Mouse (Mus musculus) megakaryocyte, embryonic 14.5 days (primary cell): Measurements from ENCODE around the gene Ppt1. TPM values are rescaled to one million over a fixed set of nuclear protein-coding genes. Genes with fewer than 3 reads are reported as not detected.
A peak's percentile ranks its signal among the peaks of the same experiment; 100 is the strongest.

Experiments used
- H3K27me3 ChIP-seq: replicated peaks from 2 replicates; pipeline ENCODE3; 2012; ENCODE audit warnings: inconsistent platforms
- H3K36me3 ChIP-seq: replicated peaks from 2 replicates; pipeline ENCODE3; 2012; ENCODE audit warnings: low read length, inconsistent platforms, mixed read lengths
- H3K4me1 ChIP-seq: 2 replicates; pipeline ENCODE4 v1.6.1; 2012; ENCODE audit warnings: inconsistent platforms
- H3K4me3 ChIP-seq: replicated peaks from 2 replicates; pipeline ENCODE3; 2012; ENCODE audit warnings: moderate library complexity, mild to moderate bottlenecking, inconsistent platforms
- H3K9me3 ChIP-seq: 2 replicates; pipeline ENCODE4 v1.6.1; 2012; ENCODE audit warnings: inconsistent platforms
- FLI1 ChIP-seq: IDR thresholded peaks from 2 replicates; pipeline ENCODE4 v1.6.1; 2012; ENCODE audit warnings: low read length, inconsistent platforms, mixed read lengths
- GATA1 ChIP-seq: IDR thresholded peaks from 3 replicates; pipeline ENCODE4 v1.6.1; 2012; ENCODE audit warnings: mixed read lengths, low read length, inconsistent platforms, borderline replicate concordance
- polyA plus RNA-seq: library from polyadenylated mRNA; stranded (reverse); fragments of >175 nt; gene quantifications from 2 replicates; pipeline ENCODE4 v1.2.3, GENCODE M21; 2012; ENCODE audit warnings: low replicate concordance; ENCODE audit not compliant: insufficient read depth

The Ppt1 gene
- polyA plus RNA-seq, 1 experiment = 4.9 TPM

- Histone ChIP-seq H3K4me3 (peak overlapping the region; percentile 92), H3K4me1 (peaks cover 63% of the 10 kb centered on the region), H3K27me3 (no peaks in the 10 kb centered on the region), H3K9me3 (no peaks in the 10 kb centered on the region), H3K36me3 (peaks cover 39% of the 10 kb centered on the region)
- no peak for TF ChIP-seq FLI1
Observed at GRCm38 (mm10) chr4:122884051-122884450, 48.0 kb downstream of the Ppt1 start.

- no peak for TF ChIP-seq FLI1
- no peak for TF ChIP-seq GATA1
- peak overlapping the region; percentile 92 for H3K4me3 ChIP-seq
- H3K36me3 ChIP-seq = peaks cover 36% of the 10 kb centered on the region
- H3K9me3 ChIP-seq = no peaks in the 10 kb centered on the region
- peaks cover 67% of the 10 kb centered on the region for H3K4me1 ChIP-seq
- no peaks in the 10 kb centered on the region for H3K27me3 ChIP-seq
Observed at GRCm38 (mm10) chr4:122884481-122885340, 48.7 kb downstream of the Ppt1 start.

- no peaks in the 10 kb centered on the region for H3K9me3 ChIP-seq
- peaks cover 27% of the 10 kb centered on the region for H3K36me3 ChIP-seq
- TF ChIP-seq GATA1 = no peak
- TF ChIP-seq FLI1 = peak; percentile 98
- no peaks in the 10 kb centered on the region for H3K27me3 ChIP-seq
- H3K4me1 ChIP-seq = peaks cover 69% of the 10 kb centered on the region
- H3K4me3 ChIP-seq = peak within 1 kb of the TSS; percentile 92
Observed at GRCm38 (mm10) chr4:122885768-122886578, 49.9 kb downstream of the Ppt1 start, which contains the start of gene Cap1. TSS of gene Cap1 (minus strand) at chr4:122886056.

- Histone ChIP-seq H3K9me3 (no peaks in the 10 kb centered on the region), H3K4me1 (peaks cover 69% of the 10 kb centered on the region), H3K36me3 (peaks cover 21% of the 10 kb centered on the region), H3K4me3 (peak overlapping the region; percentile 92), H3K27me3 (no peaks in the 10 kb centered on the region)
- no peak for TF ChIP-seq FLI1
- no peak for TF ChIP-seq GATA1
Observed at GRCm38 (mm10) chr4:122886579-122887254, 50.7 kb downstream of the Ppt1 start.

- no peak for TF ChIP-seq FLI1
- TF ChIP-seq GATA1 = no peak
- H3K4me3 ChIP-seq = peak overlapping the region; percentile 92
Observed at GRCm38 (mm10) chr4:122887336-122887735, 51.3 kb downstream of the Ppt1 start.

GRCm38 (mm10) chr4:122890881-122891481 lies 54.9 kb downstream of the Ppt1 start:
- TF ChIP-seq GATA1 (no peak; the same call in 2 of the 3 replicates), FLI1 (no peak)
- Histone ChIP-seq H3K36me3 (peaks cover 7% of the 10 kb centered on the region), H3K9me3 (0 out of 2 replicates have a peak, but pooled peaks cover 9% of the 10 kb centered on the region), H3K4me3 (peak overlapping the region; percentile 80), H3K27me3 (no peaks in the 10 kb centered on the region), H3K4me1 (peaks cover 96% of the 10 kb centered on the region)

More at GRCm38 (mm10) chr4:122887336-122887735, 51.3 kb downstream of the Ppt1 start:
- Histone ChIP-seq H3K27me3 (no peaks in the 10 kb centered on the region), H3K4me1 (peaks cover 69% of the 10 kb centered on the region), H3K9me3 (no peaks in the 10 kb centered on the region), H3K36me3 (peaks cover 15% of the 10 kb centered on the region)

GRCm38 (mm10) chr4:122891597-122891996 lies 55.6 kb downstream of the Ppt1 start:
- Histone ChIP-seq H3K4me3 (peak overlapping the region; percentile 71), H3K4me1 (peaks cover 98% of the 10 kb centered on the region), H3K9me3 (0 out of 2 replicates have a peak, but pooled peaks cover 9% of the 10 kb centered on the region), H3K36me3 (peaks cover 7% of the 10 kb centered on the region), H3K27me3 (no peaks in the 10 kb centered on the region)
- TF ChIP-seq GATA1 = no peak
- no peak for TF ChIP-seq FLI1

GRCm38 (mm10) chr4:122892157-122892556 lies 56.1 kb downstream of the Ppt1 start:
- Histone ChIP-seq H3K36me3 (peaks cover 7% of the 10 kb centered on the region), H3K4me3 (peak overlapping the region; percentile 85), H3K9me3 (0 out of 2 replicates have a peak, but pooled peaks cover 9% of the 10 kb centered on the region), H3K27me3 (no peaks in the 10 kb centered on the region), H3K4me1 (peaks cover 93% of the 10 kb centered on the region)
- TF ChIP-seq GATA1 = no peak
- 0 out of 2 replicates have a peak, but pooled peaks have one; percentile 17 for TF ChIP-seq FLI1

- Histone ChIP-seq H3K9me3 (0 out of 2 replicates have a peak, but pooled peaks cover 9% of the 10 kb centered on the region), H3K4me1 (peaks cover 80% of the 10 kb centered on the region), H3K27me3 (no peaks in the 10 kb centered on the region), H3K4me3 (no peak overlapping the region), H3K36me3 (peaks cover 7% of the 10 kb centered on the region)
- no peak for TF ChIP-seq GATA1
- no peak for TF ChIP-seq FLI1
Observed at GRCm38 (mm10) chr4:122897750-122898149, 61.7 kb downstream of the Ppt1 start.
